ENCODE assay signal across 8 mouse cellular contexts in genomic region chr17:46496623-46497434, GRCm38 (mm10). TPM values are rescaled to one million over a fixed set of nuclear protein-coding genes. Genes with fewer than 3 reads are reported as not detected.
DNase-seq lines count a peak whose midpoint lies in the region; ATAC-seq and TF ChIP-seq lines count a peak whose summit lies in the region.

Gene Dnph1, plus strand, starts transcription at chr17:46496711.

- peak; percentile 99 for DNase-seq in G1E (ENCODE audit: low spot score)
- peak; percentile 69 for DNase-seq in cerebellum, adult 11 months
- peak; percentile 72 to 73 for DNase-seq in heart, postnatal 10 days
- peak; percentile 81 to 88 for DNase-seq in kidney, postnatal 4 days

- H3K27ac ChIP-seq in forebrain, embryonic 13.5 days, result no peak within 1 kb of the TSS
- no peak within 1 kb of the TSS for H3K27ac ChIP-seq in liver, embryonic 15.5 days (replicated peaks)
- no peak within 1 kb of the TSS for H3K27ac ChIP-seq in neural tube, embryonic 12.5 days
- H3K27ac ChIP-seq in testis, adult 2 months (ENCODE audit: control insufficient read depth, insufficient read depth, low read depth, low read length), result peak within 1 kb of the TSS; percentile 89

- H3K4me1 ChIP-seq in G1E (ENCODE audit: insufficient read depth, low read depth, low read length), result peaks cover 33% of the 10 kb centered on the region
- peaks cover 15% of the 10 kb centered on the region for H3K4me1 ChIP-seq in forebrain, embryonic 13.5 days
- peaks cover 27% of the 10 kb centered on the region for H3K4me1 ChIP-seq in liver, embryonic 15.5 days (replicated peaks)
- H3K4me1 ChIP-seq in neural tube, embryonic 12.5 days, result peaks cover 7% of the 10 kb centered on the region; the same call in 1 of the 2 replicates
- peaks cover 7% of the 10 kb centered on the region for H3K4me1 ChIP-seq in testis, adult 2 months (ENCODE audit: control insufficient read depth, insufficient read depth, low read length)

- ATAC-seq in G1E (ENCODE audit: extremely low read depth, insufficient number of reproducible peaks, low FRiP score, poor library complexity, severe bottlenecking), result peak; percentile 97
- ATAC-seq in forebrain, embryonic 13.5 days, result peak; percentile 98
- ATAC-seq in liver, embryonic 15.5 days (ENCODE audit: insufficient read depth), result peak; percentile 93
- ATAC-seq in neural tube, embryonic 12.5 days (ENCODE audit: low FRiP score, low read depth), result peak; percentile 97

- under 1% methylated on average over 44 of the region's 44 CpGs for WGBS in forebrain, embryonic 13.5 days
- WGBS in liver, embryonic 15.5 days (ENCODE audit: insufficient replicate concordance), result under 1% methylated on average over 44 of the region's 44 CpGs
- WGBS in neural tube, embryonic 12.5 days, result under 1% methylated on average over 44 of the region's 44 CpGs

- H3K9ac ChIP-seq in forebrain, embryonic 13.5 days, result peak within 1 kb of the TSS; percentile 76
- H3K9ac ChIP-seq in liver, embryonic 15.5 days, result peak within 1 kb of the TSS; percentile 69
- peak within 1 kb of the TSS; percentile 67 for H3K9ac ChIP-seq in neural tube, embryonic 12.5 days

- peaks cover 17% of the 10 kb centered on the region for H3K27me3 ChIP-seq in G1E (ENCODE audit: insufficient read depth, low read length)
- H3K27me3 ChIP-seq in forebrain, embryonic 13.5 days, result peaks cover 7% of the 10 kb centered on the region
- H3K27me3 ChIP-seq in liver, embryonic 15.5 days, result peaks cover 34% of the 10 kb centered on the region
- peaks cover 2% of the 10 kb centered on the region; the same call in 1 of the 2 replicates for H3K27me3 ChIP-seq in neural tube, embryonic 12.5 days (replicated peaks)
- H3K27me3 ChIP-seq in testis, adult 2 months (ENCODE audit: control insufficient read depth, insufficient read depth, low read length), result no peaks in the 10 kb centered on the region

- peak; percentile 47 for TF ChIP-seq POLR2A in testis, adult 2 months (IDR thresholded peaks at IDR 0.05; ENCODE audit: control insufficient read depth, low read depth, low read length)

- H3K9me3 ChIP-seq in G1E (replicated peaks), result no peaks in the 10 kb centered on the region
- no peaks in the 10 kb centered on the region for H3K9me3 ChIP-seq in forebrain, embryonic 13.5 days (replicated peaks)
- no peaks in the 10 kb centered on the region for H3K9me3 ChIP-seq in liver, embryonic 15.5 days (replicated peaks)
- H3K9me3 ChIP-seq in neural tube, embryonic 12.5 days, result no peaks in the 10 kb centered on the region

- peaks cover 43% of the 10 kb centered on the region for H3K36me3 ChIP-seq in G1E (replicated peaks)
- H3K36me3 ChIP-seq in forebrain, embryonic 13.5 days (ENCODE audit: poor library complexity, severe bottlenecking), result peaks cover 21% of the 10 kb centered on the region
- 0 out of 2 replicates have a peak, but pooled peaks cover 6% of the 10 kb centered on the region for H3K36me3 ChIP-seq in liver, embryonic 15.5 days (replicated peaks)
- peaks cover 33% of the 10 kb centered on the region for H3K36me3 ChIP-seq in neural tube, embryonic 12.5 days
- H3K36me3 ChIP-seq in testis, adult 2 months (ENCODE audit: control insufficient read depth, insufficient read depth, low read length), result no peaks in the 10 kb centered on the region; the same call in 1 of the 2 replicates

- peak within 1 kb of the TSS; percentile 89 for H3K4me2 ChIP-seq in forebrain, embryonic 13.5 days
- peak within 1 kb of the TSS; percentile 93 for H3K4me2 ChIP-seq in liver, embryonic 15.5 days
- H3K4me2 ChIP-seq in neural tube, embryonic 12.5 days (replicated peaks), result peak within 1 kb of the TSS; percentile 87

- intact Hi-C loops in heart, postnatal 10 days (cut with DNase I), result no loop called here

- H3K4me3 ChIP-seq in G1E (ENCODE audit: low read depth, low read length), result peak within 1 kb of the TSS; percentile 97
- peak within 1 kb of the TSS; percentile 63 for H3K4me3 ChIP-seq in forebrain, embryonic 13.5 days
- H3K4me3 ChIP-seq in liver, embryonic 15.5 days (replicated peaks), result peak within 1 kb of the TSS; percentile 68
- peak within 1 kb of the TSS; percentile 55 for H3K4me3 ChIP-seq in neural tube, embryonic 12.5 days
- H3K4me3 ChIP-seq in testis, adult 2 months (ENCODE audit: control insufficient read depth, low read depth, low read length), result peak within 1 kb of the TSS; percentile 95

- no peak for TF ChIP-seq CTCF in G1E (IDR thresholded peaks at IDR 0.05; ENCODE audit: low read depth, low read length)
- TF ChIP-seq CTCF in testis, adult 2 months (IDR thresholded peaks at IDR 0.05; ENCODE audit: control insufficient read depth, insufficient read depth, insufficient replicate concordance, low read depth, low read length), result no peak

RNA-seq across cellular contexts. Expression of gene Dnph1, which starts in this region (rescaled TPM):
- total RNA-seq in G1E (2014; fragmentation: Nextera tagmentation) (26.0 and 29.8 TPM in 2 replicates), G1E (2017) (18.8 and 24.9 TPM in 2 replicates)
- 36.9 and 38.1 TPM in 2 replicates for polyA plus RNA-seq in G1E (2012)
- 51.2 and 59.0 TPM in 2 replicates for polyA plus RNA-seq in forebrain, embryonic 13.5 days (2015; fragmentation: Nextera tagmentation; extraction: Ambion mirVana)
- 1 to 10 TPM; 3.7 to 4.0 TPM for total RNA-seq in heart, postnatal 10 days (2021)
- 17.5 and 17.7 TPM in 2 replicates for polyA plus RNA-seq in liver, embryonic 15.5 days (2015; fragmentation: Nextera tagmentation; extraction: Ambion mirVana)
- 40.5 and 42.3 TPM in 2 replicates for polyA plus RNA-seq in neural tube, embryonic 12.5 days (2016; fragmentation: Nextera tagmentation; extraction: Ambion mirVana)
- 8.7 and 9.4 TPM in 2 replicates for polyA plus RNA-seq in testis, adult 2 months (2012; rRNA removed)
